Mouse (Mus musculus) gastrocnemius, postnatal 14 days (tissue): ENCODE data around the gene Timeless. TPM values are rescaled to one million over a fixed set of nuclear protein-coding genes. Genes with fewer than 3 reads are reported as not detected.
"Not testable (repeated sequence)": the region's sequence is repeated elsewhere in the genome, so short reads cannot be mapped to it uniquely, and the experiment has no call there.

Experiments
- DNase-seq: peaks from one replicate; pipeline ENCODE4 v3.0.0; 2021; ENCODE audit warnings: mixed read lengths
- intact Hi-C: fragments of 180-260 bp; cut with DNase I; formaldehyde crosslinking; loops from one replicate; pipeline ENCODE4 v1.15.1; 2025; ENCODE audit warnings: low total_unique reads
- total RNA-seq, 2 experiments: library from RNA; stranded (reverse); gene quantifications; 2 replicates each; pipeline ENCODE4 v1.2.3; 2021

Gene Timeless
- total RNA-seq, 2 experiments from 2014 or later = 3.9 to 5.1 TPM

DNA sequence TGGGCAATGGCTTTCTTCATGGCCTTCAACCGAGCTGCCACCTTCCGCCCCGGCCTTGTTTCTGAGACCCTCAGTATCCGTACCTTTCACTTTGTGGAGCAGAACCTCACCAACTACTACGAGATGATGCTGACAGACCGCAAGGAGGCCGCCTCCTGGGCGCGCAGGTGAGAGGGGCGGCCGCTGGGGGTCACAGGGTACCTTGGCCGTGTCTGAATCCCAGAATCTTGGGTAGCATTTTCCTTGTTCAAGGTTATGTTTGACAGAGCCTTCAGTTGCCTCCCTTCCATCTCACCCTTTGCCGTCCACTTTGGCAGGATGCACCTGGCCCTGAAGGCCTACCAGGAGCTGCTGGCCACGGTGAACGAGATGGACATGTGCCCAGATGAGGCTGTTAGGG, 12.3 kb downstream of the Timeless start:
- intact Hi-C loops = no loop called here

DNA sequence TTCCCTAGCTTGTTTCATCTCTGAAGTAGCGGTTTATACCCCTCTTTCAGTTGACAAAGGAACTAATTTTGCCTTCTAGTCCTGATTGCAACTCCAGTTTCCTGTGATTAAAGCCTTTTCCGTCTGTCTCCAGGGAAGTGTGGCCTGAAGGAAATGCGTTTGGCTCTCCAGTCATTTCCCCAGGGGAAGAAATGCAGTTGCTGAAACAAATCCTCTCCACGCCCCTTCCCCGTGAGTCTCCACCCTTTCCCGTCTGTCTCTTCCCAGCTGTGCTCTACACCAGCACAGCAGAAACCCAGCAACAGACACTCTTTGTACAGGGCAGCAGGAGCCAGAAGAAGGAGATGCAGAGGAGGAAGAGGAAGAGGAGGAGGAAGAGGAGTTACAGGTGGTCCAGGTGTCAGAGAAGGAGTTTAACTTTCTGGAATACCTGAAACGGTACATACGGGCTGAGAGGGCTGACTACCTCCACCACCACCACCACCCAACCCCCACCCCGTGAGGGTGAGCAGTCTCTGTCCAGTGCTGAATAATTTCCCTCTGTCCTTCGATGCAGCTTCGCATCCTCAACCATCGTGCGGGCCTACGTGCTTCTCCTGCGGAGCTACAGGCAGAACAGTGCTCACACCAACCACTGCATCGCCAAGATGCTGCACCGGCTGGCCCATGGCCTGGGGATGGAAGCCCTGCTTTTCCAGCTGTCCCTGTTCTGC, 15.3 kb downstream of the Timeless start:
- DNase-seq = peak; percentile 65
- intact Hi-C loops = no loop called here

More for the DNA sequence above, 12.3 kb downstream of the Timeless start:
- DNase-seq = no peak

- intact Hi-C loops = no loop called here
These were observed 18.7 kb downstream of the Timeless start for GRCm38 (mm10) chr10:128250565-128250964.

GRCm38 (mm10) chr10:128253677-128254255, 21.9 kb downstream of the Timeless start, which contains the start of gene Apon:
Apon (plus strand) TSS chr10:128254096.
- intact Hi-C loops = no loop called here
- no peak for DNase-seq

More at GRCm38 (mm10) chr10:128250565-128250964, 18.7 kb downstream of the Timeless start:
- DNase-seq = no peak

- no peak for DNase-seq
- intact Hi-C loops = no loop called here
These were observed 24.1 kb downstream of the Timeless start for GRCm38 (mm10) chr10:128255925-128256324.

GRCm38 (mm10) chr10:128256328-128256727, 24.5 kb downstream of the Timeless start:
- DNase-seq = no peak
- intact Hi-C loops = no loop called here

- no peak for DNase-seq
- intact Hi-C loops = no loop called here
These were observed 27.1 kb downstream of the Timeless start for GRCm38 (mm10) chr10:128258953-128259352.

DNA sequence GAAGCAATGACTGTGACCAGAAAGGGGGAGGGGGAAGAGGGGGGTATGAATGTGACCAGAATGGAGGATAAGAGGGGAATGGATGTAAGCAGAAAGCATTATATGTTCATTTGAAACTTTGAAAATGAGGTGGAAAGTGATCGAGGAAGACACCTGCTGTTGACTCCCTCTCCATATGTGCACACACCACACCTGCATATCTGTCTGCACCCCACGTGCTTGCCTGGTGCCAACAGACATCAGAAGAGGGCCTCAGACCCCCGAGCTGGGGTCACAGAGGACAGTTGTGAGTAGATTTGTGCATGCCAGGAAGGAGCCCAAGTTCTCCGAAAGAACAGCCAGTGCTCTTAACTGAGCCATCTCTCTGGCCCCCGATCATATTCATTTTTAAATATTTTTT, 28.1 kb downstream of the Timeless start:
- DNase-seq = no peak
- intact Hi-C loops = no loop called here

DNA sequence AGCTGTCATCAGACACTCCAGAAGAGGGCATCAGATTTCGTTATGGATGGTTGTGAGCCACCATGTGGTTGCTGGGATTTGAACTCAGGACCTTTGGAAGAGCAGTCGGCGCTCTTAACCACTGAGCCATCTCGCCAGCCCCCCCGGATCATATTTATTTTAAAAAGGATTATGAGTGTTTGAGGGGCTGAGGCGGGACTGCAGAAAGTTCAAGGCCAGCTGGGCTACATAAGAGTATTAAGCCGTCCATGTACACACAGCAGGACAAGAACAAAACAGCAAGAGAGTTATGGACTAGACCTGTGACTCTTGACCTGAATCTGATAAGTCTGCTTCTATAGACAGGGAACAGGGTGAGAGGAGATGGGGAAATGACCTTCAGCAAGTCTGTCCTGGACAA, 28.5 kb downstream of the Timeless start:
- DNase-seq, intact Hi-C loops: not testable (repeated sequence)

DNA sequence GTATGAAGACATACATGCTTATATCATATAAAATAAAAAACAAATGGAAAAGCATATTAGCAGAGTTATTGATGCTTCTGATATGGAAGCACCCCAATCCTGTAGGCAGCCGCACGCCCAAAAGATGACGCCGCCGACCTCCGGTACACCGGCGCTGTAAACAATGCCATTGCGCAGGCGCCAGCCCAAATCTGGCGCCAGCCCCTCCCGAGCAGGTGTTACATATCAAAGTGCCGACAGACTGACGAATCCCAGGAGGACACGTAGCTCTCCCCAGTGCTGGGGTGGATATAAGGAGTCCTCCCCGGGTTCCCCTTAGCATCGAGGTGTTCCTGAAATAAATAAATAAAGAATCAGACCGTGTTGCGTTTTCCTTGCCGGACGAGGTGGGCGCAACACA, 30.4 kb downstream of the Timeless start:
- DNase-seq = no peak
- intact Hi-C loops = no loop called here

GRCm38 (mm10) chr10:128263393-128264310, 31.8 kb downstream of the Timeless start:
- intact Hi-C loops = no loop called here
- no peak for DNase-seq

GRCm38 (mm10) chr10:128268371-128268770, 36.5 kb downstream of the Timeless start, which contains the start of gene Apof:
Apof (plus strand) TSS chr10:128268671.
- intact Hi-C loops = no loop called here
- no peak for DNase-seq

GRCm38 (mm10) chr10:128269206-128269910, 37.5 kb downstream of the Timeless start:
- DNase-seq = no peak
- intact Hi-C loops = no loop called here

- intact Hi-C loops = no loop called here
- peak; percentile 98 for DNase-seq
These were observed 38.5 kb downstream of the Timeless start, which contains the start of gene Stat2 for GRCm38 (mm10) chr10:128270287-128270841. Stat2 (plus strand) TSS chr10:128270559.

DNA sequence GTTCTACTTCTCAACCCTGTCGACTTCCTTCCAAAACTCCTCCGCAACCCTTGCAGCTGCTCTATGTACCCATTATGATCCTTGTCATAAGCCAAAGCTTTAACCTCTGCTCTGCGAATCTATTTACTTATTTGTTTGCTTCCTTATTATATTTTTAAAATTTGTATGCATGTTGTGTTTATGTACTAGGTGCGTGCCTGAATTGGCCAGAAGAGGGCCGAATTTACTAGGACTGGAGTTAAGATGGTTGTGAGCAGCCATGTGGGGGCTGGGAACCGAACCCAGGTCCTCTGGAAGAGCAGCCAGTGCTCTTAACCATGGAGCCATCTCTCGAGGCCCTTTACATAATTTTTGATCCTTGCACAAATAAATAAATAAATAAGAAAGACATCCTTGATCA, 39.0 kb downstream of the Timeless start:
- intact Hi-C loops = no loop called here
- DNase-seq = no peak

DNA sequence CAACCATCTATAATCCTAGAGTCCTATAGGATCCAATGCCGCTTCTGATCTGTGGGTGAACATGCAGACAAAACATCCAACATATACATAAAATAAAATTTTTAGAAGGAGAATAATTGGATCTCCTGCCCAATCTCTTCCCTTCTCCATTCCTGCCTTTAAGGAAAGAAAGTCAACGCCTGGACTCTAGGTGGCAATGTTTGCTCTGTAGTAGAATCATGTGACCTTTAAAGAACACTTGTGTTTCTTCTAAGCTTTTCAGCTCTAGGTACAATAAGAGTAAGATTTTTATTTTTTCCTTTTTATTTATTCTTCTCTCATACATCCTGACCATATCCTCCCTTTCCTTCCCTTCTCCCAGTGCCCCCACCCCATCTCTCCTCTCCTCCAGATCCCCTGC, 40.0 kb downstream of the Timeless start:
- intact Hi-C loops = no loop called here
- DNase-seq = no peak

- intact Hi-C loops, DNase-seq: not testable (repeated sequence)
These were observed 41.1 kb downstream of the Timeless start for GRCm38 (mm10) chr10:128272819-128273439.

DNA sequence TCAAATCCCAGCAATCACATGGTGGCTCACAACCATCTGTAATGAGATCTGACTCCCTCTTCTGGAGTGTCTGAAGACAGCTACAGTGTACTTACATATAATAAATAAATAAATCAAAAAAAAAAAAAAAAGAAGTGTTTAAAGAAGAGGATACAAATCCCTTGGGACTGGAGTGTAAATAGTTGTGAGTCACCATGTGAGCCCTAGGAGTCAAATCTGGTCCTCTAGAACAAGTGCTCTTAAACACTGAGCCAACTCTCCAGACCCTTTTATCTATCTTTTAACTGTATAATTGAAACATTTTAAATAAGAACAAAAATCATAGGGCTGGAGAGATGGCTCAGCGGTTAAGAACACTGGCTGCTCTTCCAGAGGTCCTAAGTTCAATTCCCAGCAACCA, 43.5 kb downstream of the Timeless start:
- DNase-seq, intact Hi-C loops: not testable (repeated sequence)

DNA sequence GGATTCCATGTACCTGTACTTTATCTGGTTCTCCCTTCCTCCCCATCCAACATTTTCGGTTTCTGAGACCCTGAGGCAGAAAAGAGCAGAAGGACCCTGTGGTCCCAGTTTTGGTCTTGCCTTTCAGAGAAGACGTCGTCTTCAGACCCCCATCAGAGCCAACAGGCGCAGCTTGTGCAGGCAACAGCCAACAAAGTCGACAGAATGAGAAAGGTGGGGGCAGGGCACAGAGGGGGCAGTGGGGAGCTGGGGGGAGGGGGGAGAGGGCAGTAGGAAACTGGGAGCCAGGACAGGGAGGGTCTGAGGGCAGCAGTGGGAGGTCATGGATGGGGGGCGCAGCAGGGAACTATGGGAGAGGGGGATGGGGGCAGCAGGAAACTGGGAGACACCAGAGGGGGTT, 46.3 kb downstream of the Timeless start:
- intact Hi-C loops = no loop called here
- no peak for DNase-seq
